Mouse (Mus musculus) hindbrain, embryonic 11.5 days (tissue): Measurements from ENCODE around the gene Cdc42ep3. TPM values are rescaled to one million over a fixed set of nuclear protein-coding genes. Genes with fewer than 3 reads are reported as not detected.
A peak's percentile ranks its signal among the peaks of the same experiment; 100 is the strongest.

ENCODE experiments used
- ATAC-seq: fragments of 200-750 bp; cut with Nextera tagmentation; 2 replicates; pipeline ENCODE4 v1.8.0; 2017; ENCODE audit warnings: mild to moderate bottlenecking, moderate TSS enrichment, moderate library complexity; ENCODE audit not compliant: low FRiP score
- DNase-seq: peaks from one replicate; pipeline ENCODE4 v3.0.0-alpha.2; 2015; ENCODE audit warnings: low spot score
- H3K27ac ChIP-seq: fragments of 300-500 bp; sonication (generic); 2 replicates; pipeline ENCODE4 v1.5.1; 2014; ENCODE audit warnings: mild to moderate bottlenecking, low read depth, low read length
- H3K27me3 ChIP-seq: fragments of 300-500 bp; sonication (generic); 2 replicates; pipeline ENCODE4 v1.6.1; 2014; ENCODE audit warnings: mild to moderate bottlenecking, low read length, moderate library complexity, mixed read lengths; ENCODE audit not compliant: control insufficient read depth, insufficient read depth
- H3K36me3 ChIP-seq: fragments of 300-500 bp; sonication (generic); 2 replicates; pipeline ENCODE4 v1.6.1; 2014; ENCODE audit warnings: mild to moderate bottlenecking, low read length, moderate library complexity, mixed read lengths; ENCODE audit not compliant: control insufficient read depth, insufficient read depth
- H3K4me1 ChIP-seq: fragments of 300-500 bp; sonication (generic); replicated peaks from 2 replicates; pipeline ENCODE4 v1.6.1; 2014; ENCODE audit warnings: low read length, mixed read lengths; ENCODE audit not compliant: control insufficient read depth, insufficient read depth
- H3K4me2 ChIP-seq: fragments of 300-500 bp; sonication (generic); replicated peaks from 2 replicates; pipeline ENCODE4 v1.6.1; 2014; ENCODE audit warnings: mild to moderate bottlenecking, low read depth, low read length
- H3K4me3 ChIP-seq: fragments of 300-500 bp; sonication (generic); 2 replicates; pipeline ENCODE4 v1.5.1; 2014; ENCODE audit warnings: low read depth, low read length
- H3K9ac ChIP-seq: fragments of 300-500 bp; sonication (generic); 2 replicates; pipeline ENCODE4 v1.6.1; 2014; ENCODE audit warnings: low read depth, low read length
- H3K9me3 ChIP-seq: fragments of 300-500 bp; sonication (generic); 2 replicates; pipeline ENCODE4 v1.6.1; 2016; ENCODE audit warnings: low read length; ENCODE audit not compliant: control insufficient read depth
- WGBS: fragments of 180-500 bp; shearing (Covaris S2); extraction: QIAGEN DNeasy Blood & Tissue Kit; methylation state at CpG from one replicate; pipeline ENCODE4 v1.1.7; 2014; 5-methylcytosine and 5-hydroxymethylcytosine counted together
- polyA plus RNA-seq: library from polyadenylated mRNA; unstranded; fragments of >200 nt; fragmentation: Nextera tagmentation; extraction: Ambion mirVana; gene quantifications from 2 replicates; pipeline ENCODE4 v1.2.1, GENCODE M21; 2014

Cdc42ep3 gene
- 28.8 and 34.1 TPM in 2 replicates for polyA plus RNA-seq

DNA sequence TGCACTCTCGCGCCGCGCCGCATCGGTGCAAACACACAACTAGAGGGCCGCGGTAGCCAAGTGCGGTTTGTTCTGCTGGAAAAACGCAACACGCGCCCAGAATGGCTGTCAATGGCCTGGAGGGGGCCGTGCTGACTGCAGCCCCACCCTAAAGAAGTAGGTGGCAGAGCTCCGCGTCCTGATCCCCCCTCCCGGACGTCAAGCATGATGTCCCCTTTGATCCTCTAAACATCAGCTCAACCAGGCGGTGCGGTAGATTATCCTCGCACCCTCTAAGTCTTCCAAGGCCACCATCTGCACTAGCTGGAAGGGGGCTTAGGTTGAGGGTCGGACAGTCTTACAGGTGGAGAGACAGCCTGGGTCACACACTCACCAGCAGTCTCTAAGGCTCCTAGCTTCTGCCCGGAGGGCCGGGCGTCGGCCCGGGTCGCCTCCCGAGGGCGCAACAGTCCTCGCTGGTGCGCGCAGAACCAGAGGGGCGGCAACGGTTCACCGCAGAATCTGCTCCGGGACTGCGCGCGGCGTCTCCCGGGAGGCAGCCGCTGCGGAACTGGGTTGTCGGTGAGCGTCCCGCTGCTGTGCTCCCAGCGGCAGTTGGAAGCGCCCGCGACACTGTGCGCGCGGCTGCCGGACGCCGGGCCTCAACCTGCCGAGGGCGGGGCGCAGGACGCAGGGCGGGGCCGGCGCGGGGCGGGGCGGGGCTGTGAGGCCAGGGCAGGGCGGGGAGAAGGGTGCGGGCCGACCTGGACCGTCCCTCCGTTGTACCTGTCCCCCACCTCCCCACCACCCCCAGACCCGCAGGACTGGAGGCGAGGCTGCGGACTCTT is at the start of gene Cdc42ep3:
TSS of gene Cdc42ep3 (minus strand) at position 648 of the 827 bp plus-strand sequence.
- H3K27ac ChIP-seq, result peak within 1 kb of the TSS; percentile 85
- ATAC-seq (peak; percentile 89), DNase-seq (peak; percentile 77)
- H3K4me1 ChIP-seq, result no peaks in the 10 kb centered on the region
- H3K36me3 ChIP-seq, result no peaks in the 10 kb centered on the region
- H3K9ac ChIP-seq, result peak within 1 kb of the TSS; percentile 81
- H3K4me3 ChIP-seq, result peak within 1 kb of the TSS; percentile 60
- peaks cover 6% of the 10 kb centered on the region for H3K27me3 ChIP-seq
- 0% methylated on average over 62 of the region's 74 CpGs for WGBS
- peak within 1 kb of the TSS; percentile 98 for H3K4me2 ChIP-seq
- no peaks in the 10 kb centered on the region for H3K9me3 ChIP-seq

DNA sequence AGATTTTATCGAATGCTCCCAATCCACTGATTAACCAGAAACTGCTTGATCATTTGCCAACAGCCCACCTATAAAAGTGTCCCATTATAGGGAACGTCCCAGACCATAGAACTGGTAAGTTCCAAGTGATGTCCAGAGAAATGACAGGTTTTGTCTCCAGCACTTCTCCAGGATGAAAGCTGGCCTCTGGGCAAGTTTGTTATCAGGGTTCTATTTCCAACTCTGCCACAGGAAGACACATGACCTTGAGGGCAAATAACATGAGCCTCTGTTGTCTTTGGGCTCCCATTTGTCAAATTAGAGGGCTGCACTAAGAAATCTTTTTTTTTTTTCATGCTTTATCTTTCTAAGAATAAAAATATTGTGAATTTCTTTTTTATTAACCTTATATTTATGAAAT is 45.5 kb upstream of the Cdc42ep3 start:
- H3K27me3 ChIP-seq, result no peaks in the 10 kb centered on the region
- no peaks in the 10 kb centered on the region for H3K36me3 ChIP-seq
- ATAC-seq (no peak), DNase-seq (no peak)
- no peaks in the 10 kb centered on the region for H3K4me1 ChIP-seq
- H3K4me2 ChIP-seq, result no peak overlapping the region
- H3K9ac ChIP-seq, result no peak overlapping the region
- no peak overlapping the region for H3K27ac ChIP-seq
- no peaks in the 10 kb centered on the region for H3K9me3 ChIP-seq
- H3K4me3 ChIP-seq, result no peak overlapping the region
- WGBS, result 79% methylated on average over 2 of the region's 2 CpGs

DNA sequence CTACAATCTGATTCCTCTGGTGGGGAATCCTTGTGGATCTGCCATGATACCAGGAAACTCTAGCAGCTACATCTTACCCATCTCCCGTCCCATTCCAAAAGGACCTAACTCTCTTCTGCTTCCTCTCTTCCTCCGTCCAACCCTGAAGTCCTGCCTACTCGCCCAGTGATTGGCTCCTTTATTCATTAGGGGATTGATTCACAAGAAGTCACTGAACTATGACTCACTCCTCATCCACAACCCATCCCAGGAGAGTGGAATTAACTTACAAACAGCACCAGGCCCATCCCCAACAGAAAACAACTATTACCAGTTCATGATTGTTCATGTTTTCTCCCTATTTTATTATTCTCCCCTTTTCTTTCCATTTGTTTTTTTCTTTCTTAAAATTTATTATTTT is 43.5 kb upstream of the Cdc42ep3 start:
- Histone ChIP-seq H3K27me3 (no peaks in the 10 kb centered on the region), H3K4me2 (no peak overlapping the region), H3K4me1 (no peaks in the 10 kb centered on the region), H3K9me3 (no peaks in the 10 kb centered on the region), H3K27ac (no peak overlapping the region), H3K36me3 (no peaks in the 10 kb centered on the region), H3K4me3 (no peak overlapping the region), H3K9ac (no peak overlapping the region)
- ATAC-seq (no peak), DNase-seq (no peak)
- 76% methylated on average over 3 of the region's 3 CpGs for WGBS

DNA sequence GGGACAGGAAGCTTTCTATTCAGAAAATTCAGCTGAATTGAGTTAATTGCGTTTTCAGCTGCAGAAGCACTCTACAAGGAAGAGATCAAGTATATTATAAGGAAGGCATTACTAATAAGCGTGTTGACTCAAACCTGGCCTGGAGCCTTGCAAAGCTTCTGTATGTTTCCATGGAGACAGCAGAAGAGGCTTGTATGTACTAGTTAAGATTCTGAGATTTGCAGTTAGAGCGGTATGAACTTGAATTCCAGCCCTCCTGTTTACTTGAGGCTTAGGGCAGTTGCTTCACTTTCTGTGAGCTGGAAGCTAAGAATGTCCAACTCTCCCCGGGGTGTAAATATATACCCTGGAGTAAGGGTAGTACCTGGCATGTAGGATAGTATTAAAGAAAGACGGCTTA is 39.9 kb upstream of the Cdc42ep3 start:
- DNase-seq (no peak), ATAC-seq (no peak)
- Histone ChIP-seq H3K4me3 (no peak overlapping the region), H3K4me1 (no peaks in the 10 kb centered on the region), H3K9ac (no peak overlapping the region), H3K36me3 (no peaks in the 10 kb centered on the region), H3K27me3 (no peaks in the 10 kb centered on the region), H3K9me3 (no peaks in the 10 kb centered on the region), H3K4me2 (no peak overlapping the region), H3K27ac (no peak overlapping the region)
- 84% methylated on average over 5 of the region's 5 CpGs for WGBS

DNA sequence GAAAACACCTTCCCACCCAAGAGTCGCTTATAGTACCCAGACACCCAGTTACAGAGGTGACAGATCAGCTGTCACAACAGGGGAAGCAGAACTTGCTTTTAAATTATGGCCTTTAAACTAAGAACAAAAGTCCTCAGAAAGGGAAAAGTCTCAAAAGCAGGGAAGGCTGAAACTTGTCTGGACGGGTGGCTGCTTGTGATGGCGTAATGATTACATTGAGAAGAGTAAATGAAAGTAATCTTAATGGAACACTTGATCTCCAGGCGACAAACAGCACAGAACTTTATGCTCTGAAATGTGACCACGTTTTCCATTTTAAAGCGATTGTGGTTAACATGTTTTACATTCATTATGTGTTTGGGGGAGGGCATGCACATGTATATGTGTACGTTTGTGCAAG is 39.0 kb upstream of the Cdc42ep3 start:
- Histone ChIP-seq H3K4me2 (no peak overlapping the region), H3K36me3 (no peaks in the 10 kb centered on the region), H3K9me3 (no peaks in the 10 kb centered on the region), H3K4me3 (no peak overlapping the region), H3K4me1 (no peaks in the 10 kb centered on the region), H3K27ac (no peak overlapping the region), H3K9ac (no peak overlapping the region), H3K27me3 (no peaks in the 10 kb centered on the region)
- no peak for ATAC-seq
- 80% methylated on average over 7 of the region's 7 CpGs for WGBS
- DNase-seq, result no peak

DNA sequence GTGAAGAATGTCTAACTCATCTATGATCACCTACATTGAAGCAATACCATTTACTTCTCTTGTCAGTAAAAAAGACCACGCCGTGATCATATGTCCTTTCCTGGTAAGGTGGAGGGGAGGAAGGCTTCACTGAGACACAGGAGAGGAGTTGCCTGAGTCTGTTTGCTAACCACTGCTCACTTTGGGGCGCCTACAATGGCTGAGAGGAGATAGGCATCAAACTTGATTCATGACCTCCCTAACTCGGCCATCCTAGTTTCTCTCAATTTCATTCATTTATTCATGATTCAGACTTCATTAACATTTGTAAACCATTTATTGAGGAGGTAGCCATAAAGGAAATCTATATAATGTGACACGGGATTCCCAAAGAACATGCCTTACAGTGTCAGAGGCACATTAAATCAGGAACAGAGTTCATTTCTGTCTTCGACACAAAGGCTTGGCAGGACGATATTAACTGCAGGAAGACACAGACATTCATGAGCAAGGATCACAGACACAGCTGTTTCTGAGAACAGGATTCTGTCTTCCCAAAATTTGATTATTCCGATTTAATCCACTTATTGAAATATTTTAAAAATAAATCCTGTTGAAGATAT is 32.7 kb upstream of the Cdc42ep3 start:
- Histone ChIP-seq H3K9ac (no peak overlapping the region), H3K36me3 (no peaks in the 10 kb centered on the region), H3K27ac (no peak overlapping the region), H3K27me3 (no peaks in the 10 kb centered on the region), H3K4me2 (no peak overlapping the region), H3K4me3 (no peak overlapping the region), H3K9me3 (no peaks in the 10 kb centered on the region), H3K4me1 (no peaks in the 10 kb centered on the region)
- DNase-seq, result no peak
- 66% methylated on average over 8 of the region's 8 CpGs for WGBS
- peak; percentile 63; the same call in 1 of the 2 replicates for ATAC-seq

DNA sequence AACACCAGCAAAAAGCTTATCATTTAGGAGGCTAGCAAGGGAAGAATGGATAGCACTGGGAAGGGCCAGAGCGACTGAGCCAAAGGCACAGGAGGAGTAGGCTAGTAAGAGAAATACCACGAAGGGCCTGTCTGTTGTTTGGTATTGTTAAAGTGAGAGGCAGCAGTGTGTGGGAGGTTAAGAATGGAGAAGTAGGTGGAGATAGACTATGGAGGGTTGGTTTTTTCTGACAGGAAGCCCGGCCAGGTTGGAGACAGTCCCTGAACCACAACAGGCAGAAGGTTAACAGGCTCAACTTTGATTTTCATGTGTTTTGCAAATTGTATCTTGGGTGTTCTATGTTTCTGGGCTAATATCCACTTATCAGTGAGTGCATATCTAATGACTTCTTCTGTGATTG is 26.6 kb upstream of the Cdc42ep3 start:
- Histone ChIP-seq H3K4me3 (no peak overlapping the region), H3K27ac (no peak overlapping the region), H3K4me1 (no peaks in the 10 kb centered on the region), H3K4me2 (no peak overlapping the region), H3K9me3 (no peaks in the 10 kb centered on the region), H3K36me3 (no peaks in the 10 kb centered on the region), H3K9ac (no peak overlapping the region), H3K27me3 (no peaks in the 10 kb centered on the region)
- ATAC-seq (no peak), DNase-seq (no peak)
- WGBS, result 78% methylated on average over 3 of the region's 3 CpGs

DNA sequence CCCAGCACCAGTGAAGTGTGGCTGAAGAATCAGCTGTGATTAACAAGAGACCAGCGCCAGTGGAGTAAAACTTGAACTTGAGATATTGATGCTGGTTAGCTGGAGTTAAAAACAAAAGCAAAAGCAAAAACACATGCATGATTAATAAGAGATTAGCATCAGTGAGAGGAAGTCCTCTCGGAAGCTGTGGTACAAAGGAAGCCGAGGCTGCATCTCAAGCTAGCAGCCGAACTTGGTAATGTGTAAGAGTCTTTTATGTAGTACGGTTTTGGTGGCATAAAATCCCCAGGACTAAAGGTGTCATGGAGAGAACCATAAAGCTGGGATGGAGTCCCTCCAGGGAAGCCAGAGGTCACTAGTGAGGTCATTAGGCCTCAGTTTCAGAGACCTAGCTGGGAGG is 24.3 kb upstream of the Cdc42ep3 start:
- H3K4me3 ChIP-seq, result no peak overlapping the region
- ATAC-seq (no peak), DNase-seq (no peak)
- no peak overlapping the region for H3K27ac ChIP-seq
- H3K36me3 ChIP-seq, result no peaks in the 10 kb centered on the region
- H3K4me2 ChIP-seq, result no peak overlapping the region
- H3K27me3 ChIP-seq, result no peaks in the 10 kb centered on the region
- WGBS, result 74% methylated on average over 5 of the region's 5 CpGs
- no peaks in the 10 kb centered on the region for H3K9me3 ChIP-seq
- H3K9ac ChIP-seq, result no peak overlapping the region
- H3K4me1 ChIP-seq, result no peaks in the 10 kb centered on the region
